Mouse (Mus musculus): Measurements from ENCODE around the gene Gm3182. TPM values are rescaled to one million over a fixed set of nuclear protein-coding genes. Genes with fewer than 3 reads are reported as not detected.
A peak's percentile ranks its signal among the peaks of the same experiment; 100 is the strongest.
"Not testable (repeated sequence)": the region's sequence is repeated elsewhere in the genome, so short reads cannot be mapped to it uniquely, and the experiment has no call there.

The Gm3182 gene
- not detected in 2 replicates for polyA plus RNA-seq (2016; fragmentation: Nextera tagmentation; extraction: Ambion mirVana)

DNA sequence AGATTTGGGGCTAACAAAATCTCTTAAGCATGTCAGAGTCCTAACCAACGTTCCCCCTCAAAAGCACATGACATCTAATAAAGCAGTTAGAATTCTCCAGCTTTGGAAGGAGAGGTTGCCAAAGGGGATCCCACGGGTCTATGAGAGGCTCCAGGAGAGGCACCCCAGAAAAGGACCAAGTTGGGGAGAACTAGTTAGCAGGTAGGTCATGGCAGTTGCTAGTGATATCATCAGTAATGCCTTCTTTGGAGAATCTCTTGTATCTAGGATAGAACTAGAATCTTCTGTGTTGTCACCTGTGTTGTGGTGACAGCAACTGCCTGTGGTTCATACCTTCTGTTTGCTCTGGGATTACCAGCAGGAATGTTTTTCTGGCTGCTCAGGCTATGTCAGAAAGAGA is at the start of gene Gm3182:
TSS of gene Gm3182 (plus strand) at position 301 of the 400 bp plus-strand sequence.
- not testable (repeated sequence) for H3K27ac ChIP-seq; H3K27me3 ChIP-seq; H3K9me3 ChIP-seq; H3K4me3 ChIP-seq (replicated peaks); H3K36me3 ChIP-seq; H3K4me2 ChIP-seq; H3K4me1 ChIP-seq (replicated peaks); H3K9ac ChIP-seq (replicated peaks); ATAC-seq (ENCODE audit: insufficient number of reproducible peaks, insufficient read depth, low FRiP score, low TSS enrichment, low read depth)
- 92% methylated on average over 1 of the region's 2 CpGs for WGBS

DNA sequence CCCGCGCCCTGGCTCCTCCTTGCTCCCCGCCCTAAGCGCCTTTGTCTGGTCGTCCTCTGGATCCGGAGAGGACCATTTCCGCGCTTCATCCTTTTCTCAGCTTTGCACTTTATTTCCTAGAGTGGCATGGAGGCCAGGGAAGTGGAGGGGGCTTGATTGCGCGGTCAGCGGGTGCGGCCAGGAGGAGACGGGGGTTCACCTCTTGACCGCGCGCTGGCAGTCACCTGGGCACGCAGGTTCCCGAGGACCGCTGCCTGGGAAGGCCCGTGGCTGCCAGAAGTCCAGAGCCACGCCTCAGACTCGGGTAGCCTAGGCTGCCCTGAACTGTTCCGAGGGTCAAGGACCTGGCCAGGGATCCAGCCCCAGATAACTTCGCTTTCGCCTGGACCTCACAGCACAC is 17.9 kb downstream of the Gm3182 start:
- not testable (repeated sequence) for H3K27me3 ChIP-seq; H3K9me3 ChIP-seq; H3K27ac ChIP-seq; ATAC-seq (ENCODE audit: insufficient number of reproducible peaks, insufficient read depth, low FRiP score, low TSS enrichment, low read depth); H3K4me1 ChIP-seq (replicated peaks); H3K9ac ChIP-seq (replicated peaks); H3K36me3 ChIP-seq
- peak overlapping the region; percentile 51 for H3K4me2 ChIP-seq
- WGBS: under 1% methylated on average over 16 of the region's 25 CpGs
- H3K4me3 ChIP-seq (replicated peaks): peak overlapping the region; percentile 32

Other genes with a start within 250 kb of the Gm3182 start
- gene Gm3138, start 232.1 kb upstream of the Gm3182 start, polyA plus RNA-seq (2016; fragmentation: Nextera tagmentation; extraction: Ambion mirVana): not detected in 2 replicates
- not detected in 2 replicates for gene Gm3149, start 164.5 kb upstream of the Gm3182 start, polyA plus RNA-seq (2016; fragmentation: Nextera tagmentation; extraction: Ambion mirVana)
- 0.24 and 0.43 TPM in 2 replicates for gene 2610042L04Rik, start 147.0 kb upstream of the Gm3182 start, polyA plus RNA-seq (2016; fragmentation: Nextera tagmentation; extraction: Ambion mirVana)
- gene Gm3159, start 84.2 kb upstream of the Gm3182 start, polyA plus RNA-seq (2016; fragmentation: Nextera tagmentation; extraction: Ambion mirVana): not detected in 2 replicates
- 0.52 TPM in 1 of 2 replicates, not detected in the other for gene Gm3164, start 66.3 kb upstream of the Gm3182 start, polyA plus RNA-seq (2016; fragmentation: Nextera tagmentation; extraction: Ambion mirVana)
- gene Gm3173, start 50.8 kb upstream of the Gm3182 start, polyA plus RNA-seq (2016; fragmentation: Nextera tagmentation; extraction: Ambion mirVana): not detected in 2 replicates
- gene Gm3047, start 73.7 kb downstream of the Gm3182 start, polyA plus RNA-seq (2016; fragmentation: Nextera tagmentation; extraction: Ambion mirVana): not detected in 2 replicates
- gene Gm8159, start 150.6 kb downstream of the Gm3182 start, polyA plus RNA-seq (2016; fragmentation: Nextera tagmentation; extraction: Ambion mirVana): not detected in 2 replicates
- not detected in 2 replicates for gene Gm3239, start 182.4 kb downstream of the Gm3182 start, polyA plus RNA-seq (2016; fragmentation: Nextera tagmentation; extraction: Ambion mirVana)
- not detected in 2 replicates for gene Gm7876, start 227.5 kb downstream of the Gm3182 start, polyA plus RNA-seq (2016; fragmentation: Nextera tagmentation; extraction: Ambion mirVana)
- gene Gm3252, start 245.0 kb downstream of the Gm3182 start, polyA plus RNA-seq (2016; fragmentation: Nextera tagmentation; extraction: Ambion mirVana): 0.15 and 0.31 TPM in 2 replicates

All from limb, embryonic 12.5 days (tissue).